Mouse (Mus musculus): ENCODE results near the gene Grb10. TPM values are rescaled to one million over a fixed set of nuclear protein-coding genes. Genes with fewer than 3 reads are reported as not detected.

Grb10 gene
- polyA plus RNA-seq, 1 experiment = 0.31 TPM

DNA sequence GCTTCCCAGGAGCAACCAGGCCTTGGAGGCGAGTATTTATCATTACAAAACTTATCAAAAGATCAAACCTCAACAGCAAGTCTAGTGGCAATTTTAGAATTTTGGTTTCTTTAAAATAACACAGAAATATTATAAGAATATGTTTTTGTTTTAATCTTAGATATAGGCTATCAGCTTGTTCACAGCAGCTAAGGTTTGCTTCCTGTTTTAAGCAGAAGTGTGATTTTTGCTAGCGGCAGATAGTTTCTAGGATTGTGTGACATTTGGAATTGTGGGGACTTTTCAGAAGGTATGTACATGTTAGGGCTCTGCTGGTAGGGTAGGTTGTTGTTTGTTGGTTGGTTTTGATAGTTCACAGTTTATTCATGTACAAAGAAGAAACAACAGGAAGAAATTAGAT, 143.0 kb downstream of the Grb10 start:
- no peak overlapping the region for H3K4me3 ChIP-seq (replicated peaks)
- H3K27me3 ChIP-seq (ENCODE audit: control insufficient read depth) = no peaks in the 10 kb centered on the region; the same call in 1 of the 2 replicates
- peaks cover 3% of the 10 kb centered on the region; the same call in 1 of the 2 replicates for H3K36me3 ChIP-seq (ENCODE audit: control insufficient read depth)
- no peak for TF ChIP-seq GATA1 (IDR thresholded peaks at IDR 0.05; ENCODE audit: low read length)
- TF ChIP-seq TAL1 (IDR thresholded peaks at IDR 0.05; ENCODE audit: low read length) = no peak
- no peaks in the 10 kb centered on the region; the same call in 1 of the 2 replicates for H3K9me3 ChIP-seq (ENCODE audit: control insufficient read depth, low read length)
- H3K4me1 ChIP-seq (ENCODE audit: control insufficient read depth) = peaks cover 2% of the 10 kb centered on the region

DNA sequence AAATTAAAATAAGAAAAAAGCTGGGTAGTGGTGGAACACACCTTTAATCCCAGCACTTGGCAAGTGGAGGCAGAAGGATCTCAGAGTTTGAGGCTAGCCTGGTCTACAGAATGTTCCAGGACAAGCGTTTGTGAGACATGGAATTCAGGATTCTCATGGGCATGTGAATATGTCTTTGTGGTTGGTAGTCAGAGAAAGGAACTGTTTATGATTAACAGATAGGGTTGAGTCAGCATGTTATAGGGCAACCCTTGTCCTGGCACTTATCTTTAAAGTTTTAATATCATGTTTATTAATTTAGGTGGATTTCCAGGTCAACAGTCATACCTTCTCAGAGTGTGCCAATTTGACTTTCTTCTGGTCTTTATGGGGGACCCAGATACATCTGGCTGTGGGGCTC, 144.7 kb downstream of the Grb10 start:
- H3K27me3 ChIP-seq (ENCODE audit: control insufficient read depth) = no peaks in the 10 kb centered on the region; the same call in 1 of the 2 replicates
- TF ChIP-seq GATA1 (IDR thresholded peaks at IDR 0.05; ENCODE audit: low read length) = no peak
- TF ChIP-seq TAL1 (IDR thresholded peaks at IDR 0.05; ENCODE audit: low read length) = no peak
- H3K36me3 ChIP-seq (ENCODE audit: control insufficient read depth) = peaks cover 3% of the 10 kb centered on the region; the same call in 1 of the 2 replicates
- H3K4me1 ChIP-seq (ENCODE audit: control insufficient read depth) = peaks cover 10% of the 10 kb centered on the region
- no peaks in the 10 kb centered on the region; the same call in 1 of the 2 replicates for H3K9me3 ChIP-seq (ENCODE audit: control insufficient read depth, low read length)
- no peak overlapping the region for H3K4me3 ChIP-seq (replicated peaks)

DNA sequence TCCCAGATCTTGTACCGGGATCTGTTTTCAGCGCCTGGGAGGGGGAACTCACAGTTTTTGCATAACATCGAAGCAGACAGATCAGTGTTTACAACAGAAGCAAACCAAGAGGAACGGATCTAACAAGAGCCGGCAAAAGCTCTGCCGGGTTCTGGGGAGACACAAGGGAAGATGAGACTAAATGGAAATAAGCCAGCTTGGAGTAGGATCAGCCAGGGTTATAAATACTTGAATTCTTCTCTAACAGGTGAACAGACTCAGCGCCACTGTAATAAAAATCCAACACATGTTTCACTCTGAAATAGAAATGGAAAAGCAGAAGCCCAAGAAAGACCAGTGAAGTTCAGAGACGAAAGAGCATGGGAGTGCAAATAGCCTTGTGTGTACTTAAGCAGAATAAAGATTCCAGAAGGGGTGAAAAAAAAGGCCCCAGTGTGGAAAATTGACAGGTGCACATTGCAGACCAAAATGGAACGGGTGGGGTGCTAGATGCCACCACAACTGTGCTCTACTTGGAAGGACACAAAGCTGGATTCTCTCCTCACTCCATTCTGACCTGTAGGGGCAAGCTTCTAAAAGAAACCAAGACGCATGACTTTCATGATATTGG, 145.4 kb downstream of the Grb10 start:
- no peaks in the 10 kb centered on the region; the same call in 1 of the 2 replicates for H3K9me3 ChIP-seq (ENCODE audit: control insufficient read depth, low read length)
- no peak overlapping the region for H3K4me3 ChIP-seq (replicated peaks)
- TF ChIP-seq TAL1 (IDR thresholded peaks at IDR 0.05; ENCODE audit: low read length) (no peak), GATA1 (IDR thresholded peaks at IDR 0.05; ENCODE audit: low read length) (no peak)
- H3K36me3 ChIP-seq (ENCODE audit: control insufficient read depth) = peaks cover 3% of the 10 kb centered on the region; the same call in 1 of the 2 replicates
- H3K27me3 ChIP-seq (ENCODE audit: control insufficient read depth) = no peaks in the 10 kb centered on the region; the same call in 1 of the 2 replicates
- H3K4me1 ChIP-seq (ENCODE audit: control insufficient read depth) = peaks cover 17% of the 10 kb centered on the region

DNA sequence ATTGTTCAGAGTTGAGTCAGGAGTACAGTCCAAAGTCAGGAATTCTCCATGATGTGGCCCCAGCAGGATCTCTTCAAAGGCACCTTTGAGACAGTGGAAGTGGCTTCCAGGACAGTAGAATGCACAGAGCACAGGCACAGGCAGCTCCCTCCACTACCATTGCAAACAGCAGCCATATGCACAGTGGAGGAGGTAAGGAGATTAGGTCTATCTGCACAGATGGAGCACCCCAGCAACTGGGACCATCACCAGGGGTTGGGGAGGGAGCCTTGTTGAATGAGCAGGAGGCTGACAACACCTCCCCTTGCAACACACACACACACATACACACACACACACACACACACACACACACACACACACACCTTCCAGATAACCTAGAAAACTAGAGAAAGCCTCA, 146.7 kb downstream of the Grb10 start:
- no peaks in the 10 kb centered on the region; the same call in 1 of the 2 replicates for H3K9me3 ChIP-seq (ENCODE audit: control insufficient read depth, low read length)
- H3K4me1 ChIP-seq (ENCODE audit: control insufficient read depth) = peaks cover 27% of the 10 kb centered on the region
- no peaks in the 10 kb centered on the region; the same call in 1 of the 2 replicates for H3K27me3 ChIP-seq (ENCODE audit: control insufficient read depth)
- H3K4me3 ChIP-seq (replicated peaks) = no peak overlapping the region
- no peak for TF ChIP-seq GATA1 (IDR thresholded peaks at IDR 0.05; ENCODE audit: low read length)
- no peak for TF ChIP-seq TAL1 (IDR thresholded peaks at IDR 0.05; ENCODE audit: low read length)
- peaks cover 3% of the 10 kb centered on the region; the same call in 1 of the 2 replicates for H3K36me3 ChIP-seq (ENCODE audit: control insufficient read depth)

DNA sequence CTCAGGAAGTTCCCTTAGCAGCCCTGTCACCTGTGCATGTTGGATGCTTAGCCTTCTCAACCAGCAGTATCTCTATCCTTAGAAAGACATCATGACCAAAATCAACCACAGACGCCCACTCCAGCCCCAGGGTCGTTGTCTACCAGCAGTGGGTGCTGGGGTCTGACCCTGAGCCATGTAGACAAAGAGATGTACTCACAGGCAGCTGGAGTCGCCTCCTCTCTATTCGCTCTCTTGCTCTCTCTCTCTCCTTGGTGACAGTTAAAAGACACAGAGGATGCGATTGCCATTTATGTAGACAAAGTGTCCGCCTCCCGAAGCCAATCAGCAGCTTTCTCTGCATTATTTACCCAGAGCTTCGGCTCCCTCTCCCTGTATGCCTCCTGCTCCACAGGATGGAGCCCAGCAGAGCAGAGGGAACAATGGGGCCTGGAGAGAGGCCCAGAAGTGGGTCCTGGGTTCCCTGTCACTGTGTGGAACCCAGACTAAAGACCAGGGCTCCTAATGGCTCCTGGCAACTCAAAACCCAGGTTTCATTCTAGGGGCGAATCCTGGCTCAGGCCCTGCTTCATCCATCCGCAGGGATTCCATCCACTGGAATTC, 148.2 kb downstream of the Grb10 start:
- no peak overlapping the region for H3K4me3 ChIP-seq (replicated peaks)
- no peaks in the 10 kb centered on the region; the same call in 1 of the 2 replicates for H3K9me3 ChIP-seq (ENCODE audit: control insufficient read depth, low read length)
- TF ChIP-seq GATA1 (IDR thresholded peaks at IDR 0.05; ENCODE audit: low read length) (no peak), TAL1 (IDR thresholded peaks at IDR 0.05; ENCODE audit: low read length) (no peak)
- H3K4me1 ChIP-seq (ENCODE audit: control insufficient read depth) = peaks cover 43% of the 10 kb centered on the region
- H3K36me3 ChIP-seq (ENCODE audit: control insufficient read depth) = peaks cover 3% of the 10 kb centered on the region; the same call in 1 of the 2 replicates
- no peaks in the 10 kb centered on the region; the same call in 1 of the 2 replicates for H3K27me3 ChIP-seq (ENCODE audit: control insufficient read depth)

DNA sequence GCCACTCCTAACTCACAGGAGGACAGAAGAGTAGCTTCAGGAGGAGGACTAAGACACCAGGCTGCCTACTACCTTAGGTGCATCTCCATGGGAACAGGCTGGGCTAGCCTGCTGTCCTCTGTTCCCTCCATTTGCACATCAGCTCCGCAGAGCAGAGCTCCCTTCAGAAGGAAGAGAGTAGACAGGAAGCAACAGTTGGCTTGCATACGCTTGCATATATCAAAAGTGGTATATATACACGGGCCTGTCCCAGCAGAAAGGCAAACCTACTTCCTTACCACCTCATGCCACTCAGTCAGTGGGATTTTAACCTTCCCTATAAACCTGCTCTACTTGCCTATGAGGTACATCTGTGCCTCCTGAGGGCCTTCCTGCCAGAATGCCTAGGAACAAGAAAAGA, 149.8 kb downstream of the Grb10 start:
- Histone ChIP-seq H3K4me3 (replicated peaks) (no peak overlapping the region), H3K36me3 (ENCODE audit: control insufficient read depth) (peaks cover 3% of the 10 kb centered on the region; the same call in 1 of the 2 replicates), H3K27me3 (ENCODE audit: control insufficient read depth) (no peaks in the 10 kb centered on the region), H3K4me1 (ENCODE audit: control insufficient read depth) (peaks cover 58% of the 10 kb centered on the region), H3K9me3 (ENCODE audit: control insufficient read depth, low read length) (no peaks in the 10 kb centered on the region; the same call in 1 of the 2 replicates)
- no peak for TF ChIP-seq GATA1 (IDR thresholded peaks at IDR 0.05; ENCODE audit: low read length)
- no peak for TF ChIP-seq TAL1 (IDR thresholded peaks at IDR 0.05; ENCODE audit: low read length)

DNA sequence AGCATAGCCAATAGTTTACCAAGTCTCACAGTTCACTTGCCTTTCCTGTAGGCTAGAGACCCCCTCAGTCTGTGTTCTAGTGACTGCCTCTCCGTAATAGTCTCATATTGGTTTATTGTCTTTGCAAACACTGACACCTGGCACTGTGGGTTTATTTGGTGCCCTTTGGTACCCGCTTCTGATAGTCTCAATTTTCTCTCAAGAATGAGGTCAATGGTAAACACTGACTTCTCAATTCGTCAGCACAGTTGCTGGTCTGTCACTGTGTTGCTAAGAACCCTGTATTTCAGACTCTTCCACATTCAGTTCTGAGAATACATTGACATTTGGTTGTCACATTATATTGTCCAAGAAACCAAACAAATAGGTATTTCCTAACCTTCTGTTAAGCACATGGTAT, 150.4 kb downstream of the Grb10 start:
- Histone ChIP-seq H3K9me3 (ENCODE audit: control insufficient read depth, low read length) (no peaks in the 10 kb centered on the region; the same call in 1 of the 2 replicates), H3K4me1 (ENCODE audit: control insufficient read depth) (peaks cover 64% of the 10 kb centered on the region), H3K27me3 (ENCODE audit: control insufficient read depth) (no peaks in the 10 kb centered on the region), H3K36me3 (ENCODE audit: control insufficient read depth) (peaks cover 3% of the 10 kb centered on the region; the same call in 1 of the 2 replicates), H3K4me3 (replicated peaks) (no peak overlapping the region)
- TF ChIP-seq GATA1 (IDR thresholded peaks at IDR 0.05; ENCODE audit: low read length) = no peak
- no peak for TF ChIP-seq TAL1 (IDR thresholded peaks at IDR 0.05; ENCODE audit: low read length)

DNA sequence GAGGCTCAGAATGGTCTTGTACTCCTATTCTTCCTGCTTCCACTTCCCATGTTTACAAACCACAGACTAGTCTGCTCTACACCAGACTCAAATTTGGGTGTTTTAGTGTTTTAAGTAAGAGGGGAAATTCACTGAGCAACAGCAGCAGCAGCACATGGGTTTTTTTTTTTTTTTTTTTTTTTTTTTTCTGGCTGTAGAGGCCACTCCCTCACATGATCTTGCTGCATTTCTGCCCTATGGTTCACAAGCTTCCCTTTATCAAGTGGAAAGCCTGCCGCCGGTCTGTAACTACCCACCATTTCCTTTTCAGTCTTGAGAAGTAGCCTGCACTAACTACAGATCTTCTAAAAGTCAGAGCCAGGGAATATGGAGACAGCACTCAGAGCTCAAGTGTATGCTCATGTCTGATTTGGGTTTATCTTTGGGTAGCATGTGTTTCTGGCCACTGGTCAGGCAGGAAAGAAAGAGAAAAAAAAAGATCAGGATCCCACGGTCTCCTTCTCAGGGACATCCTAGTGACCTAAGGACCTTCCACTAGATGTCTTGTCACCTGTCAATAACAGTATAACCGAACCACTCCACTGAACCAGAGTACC, 152.0 kb downstream of the Grb10 start:
- H3K36me3 ChIP-seq (ENCODE audit: control insufficient read depth) = peaks cover 2% of the 10 kb centered on the region; the same call in 1 of the 2 replicates
- TF ChIP-seq TAL1 (IDR thresholded peaks at IDR 0.05; ENCODE audit: low read length) (peak; percentile 52; the same call in 2 of the 3 replicates), GATA1 (IDR thresholded peaks at IDR 0.05; ENCODE audit: low read length) (peak; percentile 44; the same call in 1 of the 2 replicates)
- no peaks in the 10 kb centered on the region; the same call in 1 of the 2 replicates for H3K9me3 ChIP-seq (ENCODE audit: control insufficient read depth, low read length)
- peaks cover 74% of the 10 kb centered on the region for H3K4me1 ChIP-seq (ENCODE audit: control insufficient read depth)
- H3K27me3 ChIP-seq (ENCODE audit: control insufficient read depth) = no peaks in the 10 kb centered on the region
- no peak overlapping the region for H3K4me3 ChIP-seq (replicated peaks)

DNA sequence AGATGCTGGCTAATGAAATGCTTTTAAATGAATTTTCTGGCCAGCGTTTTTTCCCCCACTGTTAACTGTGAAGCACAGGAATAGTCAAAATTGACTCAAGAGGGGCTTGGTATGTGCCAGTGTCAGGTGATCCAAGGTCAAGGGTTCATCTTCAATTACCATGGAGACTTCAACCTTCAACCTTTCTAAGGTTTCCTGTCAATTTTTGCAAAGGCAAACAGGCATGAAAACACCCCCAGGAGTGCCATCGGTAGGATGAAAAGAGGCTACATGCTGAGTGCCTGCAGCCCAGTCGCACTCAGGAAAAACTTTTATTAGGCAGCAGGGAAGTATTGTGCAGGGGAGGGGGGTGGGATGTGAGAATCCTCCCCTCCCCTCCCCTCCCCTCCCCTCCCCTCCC, 152.6 kb downstream of the Grb10 start:
- Histone ChIP-seq H3K27me3 (ENCODE audit: control insufficient read depth) (no peaks in the 10 kb centered on the region), H3K36me3 (ENCODE audit: control insufficient read depth) (no peaks in the 10 kb centered on the region; the same call in 1 of the 2 replicates), H3K4me3 (replicated peaks) (no peak overlapping the region), H3K9me3 (ENCODE audit: control insufficient read depth, low read length) (no peaks in the 10 kb centered on the region), H3K4me1 (ENCODE audit: control insufficient read depth) (peaks cover 77% of the 10 kb centered on the region)
- TF ChIP-seq TAL1 (IDR thresholded peaks at IDR 0.05; ENCODE audit: low read length) (no peak), GATA1 (IDR thresholded peaks at IDR 0.05; ENCODE audit: low read length) (no peak)
